Mouse (Mus musculus): ENCODE results near the gene Zscan21.
A peak's percentile ranks its signal among the peaks of the same experiment; 100 is the strongest.
"Not testable (repeated sequence)": the region's sequence is repeated elsewhere in the genome, so short reads cannot be mapped to it uniquely, and the experiment has no call there.

The Zscan21 gene

DNA sequence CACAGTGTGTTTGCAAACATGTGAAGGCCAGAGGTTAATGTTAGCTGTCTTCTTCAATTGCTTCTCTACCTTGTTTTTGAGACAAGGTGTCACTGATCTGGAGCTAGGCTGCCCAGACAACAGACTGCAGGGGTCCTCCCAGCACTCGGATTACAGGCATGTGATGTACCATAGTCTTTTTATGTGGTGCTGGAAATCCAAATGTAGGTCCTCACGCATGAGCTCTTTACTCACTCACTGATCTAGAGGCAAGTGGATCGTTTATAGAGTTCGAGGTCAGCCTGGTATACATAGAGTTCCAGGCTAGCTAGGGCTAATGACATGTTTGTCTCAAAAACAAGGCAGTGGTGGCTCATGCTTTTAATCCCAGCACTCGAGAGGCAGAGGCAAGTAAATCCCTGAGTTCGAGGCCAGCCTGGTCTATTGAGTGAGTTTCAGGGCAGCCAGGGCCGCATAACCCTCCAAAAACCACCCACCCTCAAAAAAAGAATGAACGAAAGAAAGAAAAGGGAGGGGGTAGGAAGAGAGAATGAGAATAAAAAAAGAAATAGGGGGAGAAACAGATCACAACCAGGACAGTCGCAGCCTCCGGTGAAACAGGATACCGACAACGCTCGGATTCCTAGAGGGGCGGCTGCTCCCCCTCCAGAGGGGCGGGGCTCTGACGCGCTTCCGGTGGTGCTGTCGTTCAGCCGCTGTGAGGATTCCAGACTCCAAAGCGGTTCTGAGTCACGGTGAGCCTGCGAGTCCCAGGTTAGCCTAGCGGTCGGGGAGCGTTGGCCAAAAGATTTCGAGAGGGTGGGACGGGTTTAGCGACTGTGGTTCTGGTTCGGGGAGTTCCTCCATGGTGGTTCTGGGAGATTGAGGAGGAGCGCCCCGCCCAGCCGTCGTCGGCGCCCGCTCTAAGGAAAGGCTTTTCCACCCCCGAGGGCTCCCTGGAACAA is at the start of gene Zscan21:
Gene Zscan21, plus strand, starts transcription at position 649 of the 944 bp plus-strand sequence.
- DNase-seq (ENCODE audit: low read depth, low spot score) = peak; percentile 79

- DNase-seq (ENCODE audit: low read depth, low spot score) = no peak
These were observed 42.9 kb upstream of the Zscan21 start for GRCm38 (mm10) chr5:138073803-138074202.

DNA sequence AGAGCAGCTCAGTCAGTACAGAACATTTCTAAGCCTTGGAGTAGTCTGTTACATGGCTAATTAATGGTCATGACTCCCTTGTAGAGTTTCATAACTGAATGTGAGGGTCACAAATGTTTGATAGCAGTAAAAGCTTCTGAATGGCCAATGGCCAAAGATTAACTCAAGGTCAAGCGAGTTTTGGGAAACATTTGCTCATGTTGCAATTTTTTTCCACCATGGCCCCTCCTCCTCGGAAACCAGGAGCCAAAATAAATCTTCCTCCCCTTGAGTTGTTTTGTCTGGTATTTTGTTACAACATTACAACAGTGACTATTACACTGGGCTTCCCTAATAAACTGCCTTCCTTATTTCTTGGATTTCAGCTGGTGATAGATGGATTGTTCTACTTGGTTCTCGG is 41.0 kb upstream of the Zscan21 start:
- DNase-seq (ENCODE audit: low read depth, low spot score) = no peak

DNA sequence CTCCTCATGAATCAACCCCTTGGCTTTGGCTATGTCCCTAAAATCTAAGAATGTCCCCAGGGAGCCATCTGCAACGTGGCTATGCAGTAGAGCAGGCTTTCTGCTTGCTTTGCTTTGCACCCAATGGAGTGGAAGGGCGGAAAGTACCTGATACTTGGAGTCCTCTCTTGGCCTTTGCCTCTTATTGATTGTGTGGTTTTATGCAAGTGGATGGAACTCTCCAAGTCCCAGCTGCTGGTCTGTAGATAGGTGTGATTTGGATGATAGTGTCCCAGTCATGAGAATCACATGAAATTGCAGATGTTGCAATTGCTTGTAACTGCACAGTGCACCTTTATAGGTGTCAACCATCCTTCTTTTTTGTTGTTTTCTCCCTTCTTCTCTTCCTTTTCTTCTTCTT is 40.6 kb upstream of the Zscan21 start:
- no peak for DNase-seq (ENCODE audit: low read depth, low spot score)

GRCm38 (mm10) chr5:138080456-138080855 is 36.2 kb upstream of the Zscan21 start:
- no peak for DNase-seq (ENCODE audit: low read depth, low spot score)

- no peak for DNase-seq (ENCODE audit: low read depth, low spot score)
These were observed 35.3 kb upstream of the Zscan21 start for GRCm38 (mm10) chr5:138081446-138081845.

DNA sequence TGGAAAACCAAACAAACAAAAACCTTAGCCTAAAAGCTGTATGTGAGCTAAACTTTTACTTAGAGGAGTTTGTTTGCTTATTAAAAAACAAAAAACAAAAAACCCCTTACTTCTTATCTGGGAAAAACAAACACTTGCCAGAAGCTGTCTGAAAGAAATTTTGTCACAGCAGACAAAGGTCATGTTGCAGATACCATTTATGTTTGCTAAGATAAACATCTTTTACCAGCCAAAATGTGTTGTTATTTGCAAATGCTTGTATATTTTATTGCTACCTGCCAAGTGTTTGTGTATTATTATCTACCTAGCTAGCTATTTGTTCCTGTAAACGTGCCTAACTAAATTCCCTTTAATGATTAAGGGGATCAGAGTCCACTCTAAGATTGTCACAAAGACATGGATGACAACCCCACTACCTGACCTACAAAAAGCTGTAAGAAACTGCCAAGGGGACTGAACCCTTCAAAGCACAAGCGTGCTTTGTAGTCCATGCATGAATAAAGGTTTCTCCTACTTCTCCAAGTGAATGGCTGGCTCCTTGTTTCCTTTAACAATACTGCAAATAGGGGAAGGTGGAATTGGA is 33.3 kb upstream of the Zscan21 start:
- DNase-seq (ENCODE audit: low read depth, low spot score) = no peak

- DNase-seq (ENCODE audit: low read depth, low spot score) = no peak
These were observed 32.8 kb upstream of the Zscan21 start for GRCm38 (mm10) chr5:138083936-138084335.

- no peak for DNase-seq (ENCODE audit: low read depth, low spot score)
These were observed 32.2 kb upstream of the Zscan21 start for GRCm38 (mm10) chr5:138084507-138084906.

DNA sequence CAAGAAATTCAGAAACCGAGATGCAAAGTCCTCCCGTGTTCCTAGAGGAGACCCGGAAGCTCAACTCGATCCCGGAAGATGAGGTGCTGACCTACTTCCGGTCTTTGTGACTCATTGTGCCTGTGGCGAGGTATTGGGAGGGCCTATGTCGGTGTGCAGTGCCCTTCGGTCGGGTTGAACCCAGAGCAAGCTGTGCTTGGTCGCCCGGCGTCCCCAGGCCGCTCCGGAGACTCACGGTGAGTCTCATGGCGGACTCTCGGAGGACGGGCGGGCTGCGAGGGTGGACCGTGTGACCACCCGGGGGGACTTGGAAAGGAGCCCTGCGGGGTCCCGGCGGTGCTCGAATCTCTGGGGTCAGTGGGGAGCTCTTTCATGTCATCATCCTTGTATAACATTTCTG is 31.7 kb upstream of the Zscan21 start, which contains the start of gene Zkscan1:
Gene Zkscan1, plus strand, starts transcription at position 89 of the 400 bp plus-strand sequence.
- peak; percentile 84 for DNase-seq (ENCODE audit: low read depth, low spot score)

DNA sequence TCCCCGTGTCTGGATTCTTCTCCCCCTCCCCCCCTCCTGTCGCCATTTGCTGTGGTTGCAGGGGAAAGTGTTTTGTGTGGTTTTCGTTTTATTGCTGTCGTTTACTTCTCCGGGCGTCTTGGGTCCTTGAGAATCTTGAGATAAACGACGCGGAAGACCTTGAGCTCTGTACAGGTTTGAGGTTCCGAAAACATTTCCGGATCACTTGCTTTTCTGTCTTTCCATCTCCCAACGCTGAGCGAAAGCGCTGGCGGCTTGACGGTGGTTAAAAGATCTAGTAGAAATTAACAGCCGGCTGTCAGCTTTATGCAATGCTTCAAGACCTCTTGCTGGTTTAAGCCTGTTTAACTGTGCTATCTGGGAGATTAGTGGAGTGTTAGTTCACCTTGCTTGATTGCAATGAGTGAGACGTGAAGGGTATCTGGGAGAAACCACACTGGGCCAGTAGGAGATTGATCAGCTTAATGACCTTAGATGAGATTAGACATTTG is 31.2 kb upstream of the Zscan21 start:
- no peak for DNase-seq (ENCODE audit: low read depth, low spot score)

DNA sequence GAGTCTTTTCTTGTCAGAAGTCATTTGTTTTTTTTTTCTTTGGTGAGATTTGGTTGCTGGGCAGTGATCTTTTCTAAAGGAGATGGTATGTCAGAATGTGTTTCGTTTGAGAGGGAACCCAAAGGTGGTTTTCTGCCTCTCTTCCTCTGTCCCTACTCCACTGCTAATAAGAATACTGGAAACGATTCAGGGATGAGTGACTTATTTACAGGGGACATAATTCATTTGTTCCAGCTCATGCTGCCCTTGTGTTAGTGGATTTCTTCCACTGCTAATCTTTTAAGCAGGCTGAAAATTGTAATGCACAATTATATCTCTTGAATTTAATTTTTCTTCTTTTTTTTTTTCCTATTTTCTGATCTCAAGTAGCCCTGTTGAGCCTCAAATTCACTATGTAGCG is 29.9 kb upstream of the Zscan21 start:
- no peak for DNase-seq (ENCODE audit: low read depth, low spot score)

- DNase-seq (ENCODE audit: low read depth, low spot score) = no peak
These were observed 28.3 kb upstream of the Zscan21 start for GRCm38 (mm10) chr5:138088366-138088765.

DNA sequence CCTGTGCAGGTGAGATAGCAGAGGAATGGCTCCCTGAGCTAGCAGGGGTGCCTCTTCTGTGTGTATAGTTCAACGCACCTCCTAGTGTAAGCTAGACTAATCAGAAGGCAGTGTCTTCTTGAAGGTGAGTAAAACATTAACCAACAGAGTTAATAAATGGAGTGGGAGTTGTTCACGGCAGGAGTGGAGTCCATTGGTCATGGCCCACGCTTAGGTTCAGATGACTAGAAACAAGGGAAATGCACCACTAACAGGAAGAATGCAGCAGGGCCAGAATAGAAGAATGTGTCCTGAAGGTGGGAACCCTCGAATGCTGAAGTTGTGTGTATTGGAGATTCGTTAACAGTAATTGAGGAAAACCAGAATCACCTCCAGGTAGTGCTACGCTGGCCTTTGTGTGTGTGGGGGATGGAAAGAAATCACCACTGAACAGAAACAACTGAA is 27.6 kb upstream of the Zscan21 start:
- DNase-seq (ENCODE audit: low read depth, low spot score) = no peak

GRCm38 (mm10) chr5:138090271-138090670 is 26.4 kb upstream of the Zscan21 start:
- no peak for DNase-seq (ENCODE audit: low read depth, low spot score)

GRCm38 (mm10) chr5:138090737-138091136 is 26.0 kb upstream of the Zscan21 start:
- DNase-seq (ENCODE audit: low read depth, low spot score) = no peak

GRCm38 (mm10) chr5:138092771-138093170 is 23.9 kb upstream of the Zscan21 start:
- DNase-seq (ENCODE audit: low read depth, low spot score) = no peak

DNA sequence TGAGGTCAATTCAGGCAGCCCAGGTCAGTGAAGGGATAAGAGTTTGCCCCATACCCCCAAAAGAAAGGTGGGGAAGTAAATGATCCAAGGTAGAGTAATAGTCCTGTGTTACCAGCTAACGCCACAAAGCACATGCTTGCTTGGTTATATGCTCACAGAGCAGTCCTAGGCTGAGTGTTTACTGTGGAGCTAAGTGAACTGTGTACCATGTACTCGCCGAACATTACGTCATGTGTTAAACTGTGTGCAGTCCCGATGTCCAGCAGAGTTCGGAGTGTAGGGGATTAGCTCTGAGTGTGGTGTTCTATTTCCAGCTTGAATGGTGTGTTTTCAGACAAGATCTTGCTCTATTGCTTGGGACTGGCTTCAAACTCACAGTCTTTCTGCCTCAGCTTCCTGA is 22.2 kb upstream of the Zscan21 start:
- no peak for DNase-seq (ENCODE audit: low read depth, low spot score)

DNA sequence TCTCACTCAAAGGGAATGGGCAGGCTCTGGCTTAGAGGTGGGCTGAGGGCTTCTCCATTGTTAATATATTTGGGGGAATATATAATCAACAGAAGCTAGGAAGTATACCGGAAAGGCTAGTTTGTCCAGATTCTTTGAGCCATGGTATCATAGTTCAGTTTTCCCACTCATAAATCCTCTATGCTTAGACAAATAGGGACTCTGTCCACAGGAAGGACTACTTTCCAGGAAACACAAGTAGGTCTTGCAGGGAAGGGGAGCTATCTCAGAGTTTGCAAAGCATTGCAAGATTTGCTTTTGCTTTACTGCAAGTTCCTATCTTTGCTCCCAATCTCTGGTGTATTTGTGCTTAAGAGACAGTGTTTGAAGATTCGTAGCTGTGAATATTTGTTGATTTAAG is 11.7 kb upstream of the Zscan21 start:
- no peak for DNase-seq (ENCODE audit: low read depth, low spot score)

- DNase-seq (ENCODE audit: low read depth, low spot score) = no peak
These were observed 9.6 kb upstream of the Zscan21 start for GRCm38 (mm10) chr5:138107130-138107529.

DNA sequence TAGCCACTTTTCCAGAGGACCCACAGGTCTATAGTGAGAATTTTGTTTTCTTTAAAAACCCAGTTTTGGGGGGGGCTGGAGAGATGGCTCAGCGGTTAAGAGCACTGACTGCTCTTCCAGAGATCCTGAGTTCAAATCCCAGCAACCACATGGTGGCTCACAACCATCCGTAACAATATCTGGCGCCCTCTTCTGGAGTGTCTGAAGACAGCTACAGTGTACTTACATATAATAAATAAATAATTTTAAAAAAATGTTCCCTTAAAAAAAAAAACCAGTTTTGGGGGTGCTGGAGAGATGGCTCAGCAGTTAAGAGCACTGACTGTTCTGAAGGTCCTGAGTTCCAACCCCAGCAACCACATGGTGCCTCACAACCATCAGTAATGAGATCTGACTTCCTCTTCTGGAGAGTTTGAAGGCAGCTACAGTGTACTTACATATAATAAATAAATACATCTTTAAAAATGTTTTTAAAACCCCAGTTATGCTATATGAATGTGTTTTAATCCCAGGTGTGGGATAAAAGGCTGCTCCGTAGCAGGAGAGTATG is 6.8 kb upstream of the Zscan21 start:
- DNase-seq (ENCODE audit: low read depth, low spot score) = not testable (repeated sequence)
